16 mouse cellular contexts compared by ENCODE assay signal in the genomic region with DNA sequence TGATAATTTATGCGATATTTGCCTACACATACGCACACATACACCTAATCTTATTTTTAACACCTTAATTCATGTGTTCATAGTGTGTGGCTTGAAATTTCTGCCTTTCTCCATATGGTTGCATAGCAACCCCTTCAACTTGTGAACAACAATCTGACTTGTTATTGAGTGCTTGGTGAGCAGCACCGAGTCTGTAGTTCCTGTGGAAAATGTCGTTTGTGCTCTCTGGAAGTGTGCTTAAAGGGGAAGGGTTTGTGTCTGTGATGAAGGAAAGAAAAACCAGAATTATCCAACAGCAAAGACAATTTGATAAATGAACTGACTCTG.
DNase-seq lines count a peak whose midpoint lies in the region; ATAC-seq lines count a peak whose summit lies in the region.
"Had no signal": no experiment of that assay in that cellular context is flagged by ENCODE, and none has a peak within 500 bp of the region (broad histone marks: within the 10 kb centered on the region; RNA-seq: fewer than 3 reads in every experiment).

No protein-coding gene starts in this region.

- no peak overlapping the region for H3K4me3 ChIP-seq in forebrain, embryonic 11.5 days (ENCODE audit: low read depth, low read length)
- no peak overlapping the region for H3K4me3 ChIP-seq in forebrain, embryonic 10.5 days
- no peak overlapping the region for H3K4me3 ChIP-seq in midbrain, embryonic 13.5 days (replicated peaks)
- H3K4me3 ChIP-seq in heart, embryonic 11.5 days (ENCODE audit: low read depth, low read length), result no peak overlapping the region
- H3K4me3 ChIP-seq: heart, embryonic 15.5 days; stomach, embryonic 15.5 days had no signal

- intact Hi-C loops in left cerebral cortex, postnatal 4 days (cut with DNase I), result no loop called here

- DNase-seq in forebrain, embryonic 11.5 days (ENCODE audit: low spot score), result no peak
- no peak for DNase-seq in forebrain, embryonic 10.5 days (ENCODE audit: extremely low spot score, low spot score)
- DNase-seq in right cerebral cortex, adult 18-20 months, result peak; percentile 3
- DNase-seq in right cerebral cortex, postnatal 10 days (ENCODE audit: low spot score in 2 of 2), result no peak
- DNase-seq in spleen, postnatal 10 days (ENCODE audit: low spot score in 2 of 2), result no peak
- no peak for DNase-seq in left cerebral cortex, postnatal 4 days
- DNase-seq: adrenal gland, postnatal 14 days; cerebellum, postnatal 10 days; embryo, embryonic 11 days; kidney, adult 9 months; lung, adult 18-20 months; lung, postnatal 4 days had no signal

- H3K9me3 ChIP-seq in forebrain, embryonic 11.5 days (ENCODE audit: control insufficient read depth, low read length), result no peaks in the 10 kb centered on the region
- H3K9me3 ChIP-seq in forebrain, embryonic 10.5 days, result no peaks in the 10 kb centered on the region
- no peaks in the 10 kb centered on the region for H3K9me3 ChIP-seq in midbrain, embryonic 13.5 days
- no peaks in the 10 kb centered on the region for H3K9me3 ChIP-seq in heart, embryonic 11.5 days (replicated peaks; ENCODE audit: control insufficient read depth, low read length)
- H3K9me3 ChIP-seq: heart, embryonic 15.5 days; stomach, embryonic 15.5 days had no signal

- no peaks in the 10 kb centered on the region for H3K36me3 ChIP-seq in forebrain, embryonic 11.5 days (ENCODE audit: control insufficient read depth, insufficient read depth, low read length)
- no peaks in the 10 kb centered on the region for H3K36me3 ChIP-seq in forebrain, embryonic 10.5 days (replicated peaks)
- H3K36me3 ChIP-seq in midbrain, embryonic 13.5 days, result no peaks in the 10 kb centered on the region
- H3K36me3 ChIP-seq in heart, embryonic 11.5 days (ENCODE audit: control insufficient read depth, insufficient read depth, low read length), result no peaks in the 10 kb centered on the region
- H3K36me3 ChIP-seq: heart, embryonic 15.5 days; stomach, embryonic 15.5 days had no signal

- no peak overlapping the region for H3K4me2 ChIP-seq in forebrain, embryonic 11.5 days (ENCODE audit: low read depth, low read length, severe bottlenecking)
- H3K4me2 ChIP-seq in midbrain, embryonic 13.5 days (replicated peaks), result no peak overlapping the region
- H3K4me2 ChIP-seq in heart, embryonic 11.5 days, result no peak overlapping the region
- H3K4me2 ChIP-seq: heart, embryonic 15.5 days; stomach, embryonic 15.5 days had no signal

- no peaks in the 10 kb centered on the region for H3K27me3 ChIP-seq in forebrain, embryonic 11.5 days (ENCODE audit: control insufficient read depth, insufficient read depth, low read length)
- H3K27me3 ChIP-seq in forebrain, embryonic 10.5 days (ENCODE audit: poor library complexity, severe bottlenecking), result no peaks in the 10 kb centered on the region
- peaks cover 7% of the 10 kb centered on the region for H3K27me3 ChIP-seq in midbrain, embryonic 13.5 days
- H3K27me3 ChIP-seq in heart, embryonic 11.5 days (ENCODE audit: control insufficient read depth, insufficient read depth, low read length), result no peaks in the 10 kb centered on the region
- H3K27me3 ChIP-seq: heart, embryonic 15.5 days; stomach, embryonic 15.5 days had no signal

- ATAC-seq in forebrain, embryonic 11.5 days (replicated peaks; ENCODE audit: low FRiP score), result peak; percentile 94
- ATAC-seq in midbrain, embryonic 13.5 days, result 0 out of 2 replicates have a peak, but pooled peaks have one; percentile 30
- ATAC-seq in heart, embryonic 11.5 days (replicated peaks; ENCODE audit: insufficient number of reproducible peaks, low FRiP score, low TSS enrichment), result no peak

- 44% methylated on average over 4 of the region's 4 CpGs for WGBS in forebrain, embryonic 11.5 days
- WGBS in forebrain, embryonic 10.5 days, result 60% methylated on average over 4 of the region's 4 CpGs
- 41% methylated on average over 4 of the region's 4 CpGs for WGBS in midbrain, embryonic 13.5 days
- 71% methylated on average over 4 of the region's 4 CpGs for WGBS in heart, embryonic 11.5 days (ENCODE audit: insufficient replicate concordance)

- no peaks in the 10 kb centered on the region; the same call in 1 of the 2 replicates for H3K4me1 ChIP-seq in forebrain, embryonic 11.5 days (replicated peaks; ENCODE audit: control insufficient read depth, insufficient read depth, low read length)
- peaks cover 13% of the 10 kb centered on the region; the same call in 1 of the 2 replicates for H3K4me1 ChIP-seq in forebrain, embryonic 10.5 days
- H3K4me1 ChIP-seq in midbrain, embryonic 13.5 days (replicated peaks), result 0 out of 2 replicates have a peak, but pooled peaks cover 4% of the 10 kb centered on the region
- H3K4me1 ChIP-seq in heart, embryonic 11.5 days (ENCODE audit: control insufficient read depth, insufficient read depth, low read length), result no peaks in the 10 kb centered on the region
- H3K4me1 ChIP-seq: heart, embryonic 15.5 days; stomach, embryonic 15.5 days had no signal

- H3K27ac ChIP-seq in forebrain, embryonic 11.5 days (ENCODE audit: low read depth, low read length), result no peak overlapping the region
- no peak overlapping the region for H3K27ac ChIP-seq in forebrain, embryonic 10.5 days
- H3K27ac ChIP-seq in midbrain, embryonic 13.5 days, result no peak overlapping the region
- no peak overlapping the region for H3K27ac ChIP-seq in heart, embryonic 11.5 days (ENCODE audit: low read depth, low read length)
- H3K27ac ChIP-seq: heart, embryonic 15.5 days; stomach, embryonic 15.5 days had no signal

- no peak overlapping the region for H3K9ac ChIP-seq in forebrain, embryonic 11.5 days (ENCODE audit: low read length)
- H3K9ac ChIP-seq in midbrain, embryonic 13.5 days (replicated peaks), result no peak overlapping the region
- H3K9ac ChIP-seq in heart, embryonic 11.5 days (ENCODE audit: low read depth, low read length), result no peak overlapping the region
- H3K9ac ChIP-seq: heart, embryonic 15.5 days; stomach, embryonic 15.5 days had no signal
